Mouse (Mus musculus) embryonic fibroblast, embryonic 13.5 days (primary cell): ENCODE data around the gene Eln.

Experiments
- CTCF ChIP-seq: IDR thresholded peaks from 2 replicates; pipeline ENCODE4 v1.5.1; 2011; ENCODE audit warnings: mild to moderate bottlenecking, control low read depth, low read length, moderate library complexity, borderline replicate concordance; ENCODE audit not compliant: insufficient read depth
- POLR2A ChIP-seq: IDR thresholded peaks from 2 replicates; pipeline ENCODE4 v1.6.1; 2011; ENCODE audit warnings: low read depth, mild to moderate bottlenecking, control low read depth, low read length, moderate library complexity

- TF ChIP-seq CTCF: no peak
- TF ChIP-seq POLR2A: no peak
Observed at GRCm38 (mm10) chr5:134725299-134725698, 21.8 kb downstream of the Eln start.
